Mouse (Mus musculus) liver, postnatal 0 days (tissue): Measurements from ENCODE around the gene Pmepa1. TPM values are rescaled to one million over a fixed set of nuclear protein-coding genes. Genes with fewer than 3 reads are reported as not detected.
A peak's percentile ranks its signal among the peaks of the same experiment; 100 is the strongest.

Experiments
- ATAC-seq: fragments of 200-750 bp; cut with Nextera tagmentation; 2 replicates; pipeline ENCODE4 v1.8.0; 2017; ENCODE audit warnings: mild to moderate bottlenecking, moderate library complexity
- DNase-seq: peaks from one replicate; pipeline ENCODE4 v3.0.0-alpha.2; 2016
- H3K27ac ChIP-seq: fragments of 300-500 bp; sonication (generic); 2 replicates; pipeline ENCODE4 v1.5.1; 2014; ENCODE audit warnings: antibody characterized with exemption, moderate library complexity, mild to moderate bottlenecking, low read depth
- H3K27me3 ChIP-seq: fragments of 300-500 bp; sonication (generic); 2 replicates; pipeline ENCODE4 v1.6.1; 2014; ENCODE audit warnings: low read length, control low read depth, mixed read lengths; ENCODE audit not compliant: insufficient read depth
- H3K36me3 ChIP-seq: fragments of 300-500 bp; sonication (generic); replicated peaks from 2 replicates; pipeline ENCODE4 v1.6.1; 2014; ENCODE audit warnings: mild to moderate bottlenecking, control low read depth, low read length, moderate library complexity, mixed read lengths; ENCODE audit not compliant: insufficient read depth
- H3K4me1 ChIP-seq: fragments of 300-500 bp; sonication (generic); 2 replicates; pipeline ENCODE4 v1.6.1; 2014; ENCODE audit warnings: antibody characterized with exemption, mild to moderate bottlenecking, control low read depth; ENCODE audit not compliant: insufficient read depth
- H3K4me2 ChIP-seq: fragments of 300-500 bp; sonication (generic); 2 replicates; pipeline ENCODE4 v1.6.1; 2014; ENCODE audit warnings: low read depth, mild to moderate bottlenecking, low read length, moderate library complexity, mixed read lengths
- H3K4me3 ChIP-seq: fragments of 300-500 bp; sonication (generic); 2 replicates; pipeline ENCODE4 v1.5.1; 2014; ENCODE audit warnings: low read depth, low read length
- H3K9ac ChIP-seq: fragments of 300-500 bp; sonication (generic); replicated peaks from 2 replicates; pipeline ENCODE4 v1.6.1; 2014; ENCODE audit warnings: mild to moderate bottlenecking, moderate library complexity
- H3K9me3 ChIP-seq: fragments of 300-500 bp; sonication (generic); 2 replicates; pipeline ENCODE4 v1.6.1; 2016; ENCODE audit warnings: mild to moderate bottlenecking, control low read depth, low read length, mixed read lengths
- CTCF ChIP-seq: sonication (generic); IDR thresholded peaks from 2 replicates; pipeline ENCODE4 v1.5.1; 2016; ENCODE audit warnings: antibody characterized with exemption, low read depth
- EP300 ChIP-seq: IDR thresholded peaks from 2 replicates; pipeline ENCODE4 v1.6.1; 2016; ENCODE audit warnings: antibody characterized with exemption, low read depth, mild to moderate bottlenecking
- WGBS: fragments of 180-500 bp; shearing (Covaris S2); extraction: QIAGEN DNeasy Blood & Tissue Kit; methylation state at CpG from one replicate; pipeline ENCODE4 v1.1.7; 2014; ENCODE audit not compliant: insufficient replicate concordance; 5-methylcytosine and 5-hydroxymethylcytosine counted together
- polyA plus RNA-seq: library from polyadenylated mRNA; unstranded; fragments of >200 nt; fragmentation: Nextera tagmentation; extraction: Ambion mirVana; gene quantifications from 2 replicates; pipeline ENCODE4 v1.2.1, GENCODE M21; 2015

The Pmepa1 gene
- polyA plus RNA-seq, 1 experiment from 2014 or later = 0.36 TPM

GRCm38 (mm10) chr2:173207051-173207450 is 69.3 kb downstream of the Pmepa1 start:
- Histone ChIP-seq H3K4me1 (no peaks in the 10 kb centered on the region), H3K9me3 (no peaks in the 10 kb centered on the region), H3K36me3 (no peaks in the 10 kb centered on the region), H3K4me3 (no peak overlapping the region), H3K4me2 (no peak overlapping the region), H3K9ac (no peak overlapping the region), H3K27ac (no peak overlapping the region), H3K27me3 (no peaks in the 10 kb centered on the region)
- DNase-seq (peak; percentile 7), ATAC-seq (no peak)
- 88% methylated on average over 3 of the region's 3 CpGs for WGBS
- TF ChIP-seq EP300 = no peak
- TF ChIP-seq CTCF = no peak

- TF ChIP-seq CTCF (no peak), EP300 (no peak)
- H3K4me3 ChIP-seq = no peak overlapping the region
- no peak overlapping the region for H3K4me2 ChIP-seq
- H3K27me3 ChIP-seq = no peaks in the 10 kb centered on the region
- no peaks in the 10 kb centered on the region for H3K4me1 ChIP-seq
- no peak for ATAC-seq
- DNase-seq = peak; percentile 8
- no peak overlapping the region for H3K9ac ChIP-seq
- H3K9me3 ChIP-seq = no peaks in the 10 kb centered on the region
- H3K36me3 ChIP-seq = no peaks in the 10 kb centered on the region
- 82% methylated on average over 14 of the region's 14 CpGs for WGBS
- no peak overlapping the region for H3K27ac ChIP-seq
Observed at GRCm38 (mm10) chr2:173205563-173206099, 70.7 kb downstream of the Pmepa1 start.

- TF ChIP-seq CTCF (no peak), EP300 (no peak)
- DNase-seq = no peak
- no peaks in the 10 kb centered on the region for H3K9me3 ChIP-seq
Observed at GRCm38 (mm10) chr2:173204671-173205070, 71.7 kb downstream of the Pmepa1 start.

GRCm38 (mm10) chr2:173203726-173204125 is 72.6 kb downstream of the Pmepa1 start:
- no peak overlapping the region for H3K27ac ChIP-seq
- no peaks in the 10 kb centered on the region for H3K36me3 ChIP-seq
- WGBS = 74% methylated on average over 3 of the region's 3 CpGs
- H3K4me2 ChIP-seq = no peak overlapping the region
- H3K9me3 ChIP-seq = no peaks in the 10 kb centered on the region
- no peaks in the 10 kb centered on the region for H3K4me1 ChIP-seq
- TF ChIP-seq EP300 = no peak
- no peak for TF ChIP-seq CTCF
- ATAC-seq (no peak), DNase-seq (no peak)
- no peak overlapping the region for H3K4me3 ChIP-seq
- H3K9ac ChIP-seq = no peak overlapping the region
- no peaks in the 10 kb centered on the region for H3K27me3 ChIP-seq

More at GRCm38 (mm10) chr2:173204671-173205070, 71.7 kb downstream of the Pmepa1 start:
- H3K27me3 ChIP-seq = no peaks in the 10 kb centered on the region
- no peaks in the 10 kb centered on the region for H3K36me3 ChIP-seq
- no peaks in the 10 kb centered on the region for H3K4me1 ChIP-seq
- H3K9ac ChIP-seq = no peak overlapping the region
- H3K27ac ChIP-seq = no peak overlapping the region
- H3K4me2 ChIP-seq = no peak overlapping the region
- WGBS = 61% methylated on average over 4 of the region's 4 CpGs
- no peak for ATAC-seq
- H3K4me3 ChIP-seq = no peak overlapping the region

GRCm38 (mm10) chr2:173202924-173203689 is 73.2 kb downstream of the Pmepa1 start:
- WGBS = 82% methylated on average over 19 of the region's 19 CpGs
- H3K36me3 ChIP-seq = no peaks in the 10 kb centered on the region
- H3K4me1 ChIP-seq = no peaks in the 10 kb centered on the region
- H3K4me3 ChIP-seq = no peak overlapping the region
- no peak for TF ChIP-seq CTCF
- TF ChIP-seq EP300 = no peak
- H3K9me3 ChIP-seq = no peaks in the 10 kb centered on the region
- H3K4me2 ChIP-seq = no peak overlapping the region
- DNase-seq (peak; percentile 8), ATAC-seq (no peak)
- no peaks in the 10 kb centered on the region for H3K27me3 ChIP-seq
- H3K27ac ChIP-seq = no peak overlapping the region
- H3K9ac ChIP-seq = no peak overlapping the region

GRCm38 (mm10) chr2:173194796-173195195 is 81.5 kb downstream of the Pmepa1 start:
- H3K4me3 ChIP-seq = no peak overlapping the region
- 74% methylated on average over 4 of the region's 4 CpGs for WGBS
- no peaks in the 10 kb centered on the region for H3K4me1 ChIP-seq
- H3K9ac ChIP-seq = no peak overlapping the region
- TF ChIP-seq EP300 (no peak), CTCF (no peak)
- no peaks in the 10 kb centered on the region for H3K36me3 ChIP-seq
- ATAC-seq (no peak), DNase-seq (no peak)
- no peak overlapping the region for H3K27ac ChIP-seq
- no peak overlapping the region for H3K4me2 ChIP-seq
- H3K9me3 ChIP-seq = no peaks in the 10 kb centered on the region
- no peaks in the 10 kb centered on the region for H3K27me3 ChIP-seq
